Mouse (Mus musculus) thymus, postnatal 25 days (tissue): ENCODE results near the gene Zbtb8b.
A peak's percentile ranks its signal among the peaks of the same experiment; 100 is the strongest.
"Not testable (repeated sequence)": the region's sequence is repeated elsewhere in the genome, so short reads cannot be mapped to it uniquely, and the experiment has no call there.

Source experiments
- DNase-seq: peaks from one replicate; pipeline ENCODE4 v3.0.0; 2022

Gene Zbtb8b

GRCm38 (mm10) chr4:129410991-129411390, 29.7 kb downstream of the Zbtb8b start:
- DNase-seq = no peak

DNA sequence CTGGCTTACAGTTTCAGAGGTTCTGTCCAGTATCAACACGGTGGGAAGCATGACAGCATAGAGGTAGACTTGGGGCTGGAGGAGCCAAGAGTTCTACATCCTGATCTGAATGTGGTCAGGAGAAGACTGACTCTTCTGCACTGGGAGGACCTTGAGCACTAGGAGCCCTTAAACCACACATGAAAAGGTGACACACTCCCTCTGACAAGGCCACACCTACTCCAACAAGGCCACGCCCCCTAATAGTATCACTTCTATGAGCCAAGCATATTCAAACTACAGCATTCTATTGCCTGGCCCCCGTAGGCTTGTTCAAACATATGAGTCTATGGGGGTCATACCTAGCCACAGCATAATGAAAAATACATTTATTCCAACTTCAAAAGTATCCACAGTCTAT, 30.1 kb downstream of the Zbtb8b start:
- not testable (repeated sequence) for DNase-seq

DNA sequence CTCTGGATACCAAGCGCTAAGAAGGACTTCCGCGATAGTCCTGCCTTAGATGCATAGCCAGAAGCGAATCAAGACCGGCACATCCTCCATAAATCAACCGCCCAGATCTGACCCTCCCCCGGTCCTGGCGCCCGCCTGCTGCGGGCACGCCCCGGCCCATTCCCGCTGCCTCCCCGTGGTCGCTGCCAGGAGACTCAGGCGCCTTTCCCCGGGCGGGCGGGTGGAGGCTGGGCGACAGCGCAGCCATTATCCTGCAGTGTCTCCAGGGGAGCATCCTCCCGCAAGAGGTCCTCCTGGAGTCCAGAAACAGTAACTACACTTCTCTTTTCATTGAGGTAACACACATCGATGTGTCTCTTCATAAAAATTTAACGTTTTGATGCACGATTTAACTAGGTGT, 34.2 kb downstream of the Zbtb8b start:
- DNase-seq = peak; percentile 47

- no peak for DNase-seq
Measured at GRCm38 (mm10) chr4:129399813-129400212, 40.8 kb downstream of the Zbtb8b start.

DNA sequence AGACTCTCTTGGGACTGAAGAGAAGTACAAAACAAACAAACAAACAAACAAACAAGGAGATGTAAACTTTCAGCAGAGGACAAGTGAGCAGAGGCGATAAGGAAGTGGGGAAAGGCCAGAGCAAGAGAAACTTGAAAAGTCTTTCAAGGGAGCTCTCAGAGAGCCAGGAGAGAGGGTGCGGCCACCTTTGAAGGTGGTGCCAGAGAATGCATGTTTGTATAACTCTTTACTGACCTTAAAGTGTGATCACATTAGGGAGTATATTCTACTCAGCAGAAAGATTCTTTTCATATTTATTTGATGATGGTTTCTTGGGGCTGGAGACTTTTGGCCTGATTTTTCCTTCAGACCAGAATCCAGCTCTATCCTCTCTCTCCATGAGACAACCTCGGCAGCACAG, 43.7 kb downstream of the Zbtb8b start:
- DNase-seq = no peak

GRCm38 (mm10) chr4:129394089-129394870, 46.4 kb downstream of the Zbtb8b start:
- peak; percentile 13 for DNase-seq

DNA sequence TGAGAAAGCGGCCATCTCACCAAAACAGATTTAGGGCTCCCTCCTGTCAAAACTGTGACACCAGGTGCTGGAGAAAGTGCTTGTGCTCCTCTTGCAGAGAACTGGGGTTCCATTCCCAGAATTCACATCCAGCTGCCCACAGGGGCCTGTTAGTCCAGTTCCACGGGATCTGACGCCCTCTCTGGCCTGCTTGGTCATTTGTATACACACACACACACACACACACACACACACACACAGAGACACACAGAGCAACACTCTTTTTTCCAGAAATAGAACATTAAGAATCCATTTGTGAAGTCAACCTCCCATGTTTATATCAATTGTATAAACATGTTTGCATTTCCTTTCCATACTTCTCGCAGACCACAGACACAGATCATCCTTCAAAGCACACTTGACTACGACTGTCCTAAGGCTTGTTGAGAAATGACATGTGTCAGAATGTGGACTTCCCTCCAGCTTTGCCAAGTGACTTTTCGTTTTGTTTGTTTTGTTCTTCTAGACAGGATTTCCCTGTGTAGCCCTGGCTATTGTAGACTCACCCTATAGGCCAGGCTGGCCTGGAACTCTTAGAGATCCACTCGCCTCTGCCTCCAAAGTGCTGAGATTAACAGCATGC, 49.6 kb downstream of the Zbtb8b start:
- DNase-seq = no peak

- DNase-seq = no peak
Measured at GRCm38 (mm10) chr4:129390216-129390743, 50.4 kb downstream of the Zbtb8b start.

DNA sequence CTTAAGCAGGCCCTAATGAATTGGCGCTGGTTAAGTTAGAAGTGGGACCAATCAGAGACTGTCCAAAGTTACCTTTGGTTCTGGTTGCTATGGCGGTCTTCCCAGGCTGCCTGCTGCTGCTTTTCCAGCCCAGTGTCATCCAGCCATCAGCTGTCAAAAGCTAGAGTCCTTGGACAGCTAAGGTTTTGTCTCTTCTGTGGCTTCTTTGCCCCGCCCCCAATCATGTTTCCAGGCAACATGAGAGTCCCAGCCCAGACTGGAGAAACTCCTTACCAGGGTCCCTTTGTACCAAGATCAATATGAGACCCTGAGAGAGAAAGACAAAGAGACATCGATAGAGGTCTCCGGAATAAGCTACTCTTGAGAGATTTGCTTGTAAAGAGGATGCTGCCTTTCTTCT, 52.2 kb downstream of the Zbtb8b start:
- no peak for DNase-seq

DNA sequence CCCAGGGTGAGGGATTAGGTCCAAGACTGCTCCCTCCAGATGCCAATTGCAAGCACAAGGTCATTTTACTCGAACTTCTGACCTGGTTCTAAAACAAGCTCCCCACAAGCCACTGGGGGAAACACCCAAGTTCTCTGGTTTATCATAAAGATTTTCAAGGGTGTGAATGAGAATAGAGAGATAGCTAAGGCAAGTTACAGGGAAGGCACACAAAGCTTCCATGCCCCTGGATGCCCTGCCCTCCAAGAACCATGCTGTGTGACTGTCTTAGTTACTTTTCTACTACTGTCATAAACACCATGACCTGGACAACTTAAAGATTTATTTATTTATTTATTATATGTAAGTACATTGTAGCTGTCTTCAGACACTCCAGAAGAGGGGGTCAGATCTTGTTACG, 53.7 kb downstream of the Zbtb8b start:
- no peak for DNase-seq

- DNase-seq = no peak
Measured at GRCm38 (mm10) chr4:129386269-129386946, 54.2 kb downstream of the Zbtb8b start.

DNA sequence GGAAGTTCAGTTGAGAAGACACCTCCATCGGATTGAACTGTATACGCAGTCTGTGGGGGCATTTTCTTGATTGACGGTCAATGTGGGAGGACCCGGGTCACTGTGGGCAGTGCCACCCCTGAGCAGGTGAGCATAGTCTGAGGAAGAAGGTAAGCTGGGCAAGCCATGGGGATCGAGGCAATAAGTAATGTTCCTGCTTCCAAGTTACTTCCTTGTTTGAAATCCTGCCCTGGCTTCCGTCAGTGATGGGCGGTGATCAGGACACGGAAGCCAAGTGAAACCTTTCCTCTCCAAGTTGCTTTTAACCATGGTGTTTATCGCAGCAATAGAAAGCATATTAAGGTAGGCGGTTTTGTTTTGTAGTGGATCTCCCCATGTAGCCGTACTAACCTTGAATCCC, 55.0 kb downstream of the Zbtb8b start:
- no peak for DNase-seq

- no peak for DNase-seq
Measured at GRCm38 (mm10) chr4:129384440-129384839, 56.2 kb downstream of the Zbtb8b start.

DNA sequence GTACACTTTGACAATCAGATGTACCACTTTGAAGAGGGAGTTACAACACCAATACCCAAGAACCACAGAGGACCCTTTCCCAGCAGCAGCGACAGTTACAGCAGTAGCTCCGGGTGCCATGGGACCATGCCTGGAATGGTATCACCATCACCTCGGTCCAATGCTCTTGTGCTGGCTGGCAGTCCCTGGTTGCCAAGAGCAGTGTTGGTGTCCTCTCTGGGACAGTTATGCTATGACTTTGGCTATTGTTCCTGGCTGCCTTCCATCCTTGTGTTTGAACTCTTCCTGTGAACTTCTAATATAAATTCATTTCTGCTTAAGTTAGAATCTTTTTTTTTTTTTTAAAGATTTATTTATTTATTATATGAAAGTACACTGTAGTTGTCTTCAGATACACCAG, 57.1 kb downstream of the Zbtb8b start:
- DNase-seq = no peak

DNA sequence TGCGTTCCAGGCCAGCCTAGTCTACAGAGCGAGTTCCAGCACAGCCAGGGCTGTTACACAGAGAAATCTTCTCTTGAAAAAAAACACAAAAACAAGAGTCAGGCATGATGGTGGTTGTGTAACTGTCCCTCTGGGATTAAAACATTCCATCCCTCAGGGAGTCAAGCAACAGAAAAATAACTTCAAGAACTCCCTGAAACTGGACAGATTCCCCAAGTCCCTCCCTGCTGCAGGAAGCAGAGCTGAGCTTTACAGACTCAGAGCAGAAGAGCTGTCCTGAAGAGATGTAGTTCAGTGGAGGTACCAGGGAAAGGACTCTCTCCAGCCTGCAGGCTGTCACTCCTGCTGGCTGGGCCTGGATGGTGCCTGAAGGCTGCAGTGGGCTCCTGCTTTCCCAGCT, 58.2 kb downstream of the Zbtb8b start:
- no peak for DNase-seq

GRCm38 (mm10) chr4:129382029-129382428, 58.6 kb downstream of the Zbtb8b start:
- no peak for DNase-seq

DNA sequence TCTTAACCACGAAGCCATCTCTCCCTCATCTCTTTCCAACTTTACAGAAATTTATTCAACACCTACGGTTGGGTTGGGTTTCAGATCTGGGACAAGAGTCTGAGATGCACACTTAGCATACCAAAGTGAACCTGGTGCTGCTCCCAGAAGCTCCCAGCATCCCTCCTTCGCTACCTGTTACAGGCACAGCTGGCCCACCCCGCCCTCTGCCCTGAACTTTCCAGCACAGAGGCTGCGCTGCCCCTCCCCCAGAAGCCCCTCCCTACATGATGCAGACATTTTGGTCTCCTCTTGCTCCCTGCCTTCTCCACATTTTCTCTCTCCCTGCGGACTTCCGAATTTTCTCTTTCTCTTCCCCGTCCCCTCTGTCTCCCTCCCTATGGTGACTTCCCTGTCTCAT, 59.5 kb downstream of the Zbtb8b start:
- no peak for DNase-seq

- DNase-seq = no peak
Measured at GRCm38 (mm10) chr4:129379805-129380204, 60.8 kb downstream of the Zbtb8b start.

DNA sequence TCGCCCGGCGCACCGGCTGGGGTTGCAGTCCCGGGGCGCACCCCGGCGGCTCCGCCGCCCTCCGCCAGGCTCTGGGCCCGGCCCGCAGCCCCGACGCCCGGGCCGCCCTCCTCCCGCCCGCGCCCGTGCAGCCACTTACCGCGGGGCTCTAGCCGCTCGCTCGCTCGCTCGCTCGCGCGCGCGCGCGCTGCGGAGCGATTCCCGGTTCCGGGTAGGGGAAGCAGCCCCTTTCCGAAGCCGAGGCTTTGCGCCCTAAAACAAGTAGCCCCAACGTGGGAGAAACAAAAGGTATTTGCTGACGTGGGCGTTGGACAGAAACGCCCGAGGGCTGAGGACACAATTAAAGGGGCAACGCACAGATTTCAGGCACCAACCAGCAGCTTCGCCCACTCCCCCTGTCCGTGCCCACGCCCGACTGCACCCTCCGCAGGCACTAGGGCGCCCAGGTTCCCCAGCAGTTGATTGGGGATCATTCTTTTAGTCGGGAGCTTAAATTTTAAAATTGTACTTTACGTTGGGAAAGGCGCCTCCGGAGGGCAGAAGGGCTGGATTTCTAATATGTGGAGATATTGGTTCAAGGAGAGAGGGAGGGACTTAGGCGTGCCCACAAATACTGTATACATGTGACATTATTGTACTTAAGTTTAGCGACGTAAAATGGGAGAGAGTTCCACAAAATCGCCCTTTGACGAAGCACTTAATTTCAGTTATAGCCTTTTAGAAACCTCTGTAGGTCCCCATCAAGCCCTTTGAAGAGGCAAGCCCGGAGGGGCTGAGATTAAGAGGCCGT, 62.9 kb downstream of the Zbtb8b start, which contains the start of gene Zbtb8a:
Zbtb8a (minus strand) TSS at position 516 of the 790 bp plus-strand sequence.
- peak; percentile 56 for DNase-seq

GRCm38 (mm10) chr4:129376961-129377545, 63.6 kb downstream of the Zbtb8b start:
- peak; percentile 53 for DNase-seq

GRCm38 (mm10) chr4:129375821-129376220, 64.8 kb downstream of the Zbtb8b start:
- no peak for DNase-seq
